Mouse (Mus musculus): ENCODE data around the gene Slc41a2. TPM values are rescaled to one million over a fixed set of nuclear protein-coding genes. Genes with fewer than 3 reads are reported as not detected.

Slc41a2 gene
- polyA plus RNA-seq, 3 experiments from 2014 or later: 0.21 to 0.25 TPM; not detected in 1

GRCm38 (mm10) chr10:83301687-83302086, 36.0 kb downstream of the Slc41a2 start:
- no peak for ATAC-seq

GRCm38 (mm10) chr10:83301054-83301453, 36.6 kb downstream of the Slc41a2 start:
- no peak for ATAC-seq

DNA sequence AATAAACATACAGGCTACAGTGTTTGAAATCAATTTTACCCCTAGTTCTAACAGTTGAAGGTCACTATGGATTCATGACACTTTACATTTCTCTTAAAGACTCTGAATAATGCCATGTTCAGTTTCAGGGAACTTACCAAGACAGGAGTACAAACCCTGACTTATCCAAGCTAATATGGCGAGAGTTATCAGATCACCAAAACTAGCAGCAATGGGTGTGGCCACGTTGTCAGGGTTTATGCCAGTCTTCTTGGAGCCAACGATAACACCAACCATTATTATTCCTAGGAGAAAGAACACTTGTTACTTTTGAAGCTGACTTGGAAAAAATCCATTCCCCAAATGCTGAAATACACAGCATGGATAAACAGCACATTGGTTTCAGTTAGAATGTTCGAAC, 40.7 kb downstream of the Slc41a2 start:
- ATAC-seq: no peak

DNA sequence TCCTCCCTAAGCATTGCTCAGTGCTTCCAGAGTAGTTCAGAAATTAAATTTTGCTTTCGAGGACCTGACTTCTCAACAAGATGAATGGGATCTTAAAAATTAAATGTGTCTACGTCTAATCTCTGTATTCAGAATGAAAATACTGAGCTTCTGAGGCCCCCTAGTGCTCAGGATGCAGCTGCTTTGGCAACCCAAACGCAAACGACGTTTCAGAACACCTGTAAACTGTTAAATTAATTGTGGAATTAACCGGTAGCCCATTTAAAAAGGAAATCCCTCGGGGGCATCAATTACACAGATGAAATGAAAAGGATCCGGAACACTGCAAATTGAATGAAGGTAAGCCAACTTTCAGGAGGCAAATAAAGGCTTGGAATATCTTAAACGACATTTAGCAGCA, 42.9 kb downstream of the Slc41a2 start:
- ATAC-seq: no peak

DNA sequence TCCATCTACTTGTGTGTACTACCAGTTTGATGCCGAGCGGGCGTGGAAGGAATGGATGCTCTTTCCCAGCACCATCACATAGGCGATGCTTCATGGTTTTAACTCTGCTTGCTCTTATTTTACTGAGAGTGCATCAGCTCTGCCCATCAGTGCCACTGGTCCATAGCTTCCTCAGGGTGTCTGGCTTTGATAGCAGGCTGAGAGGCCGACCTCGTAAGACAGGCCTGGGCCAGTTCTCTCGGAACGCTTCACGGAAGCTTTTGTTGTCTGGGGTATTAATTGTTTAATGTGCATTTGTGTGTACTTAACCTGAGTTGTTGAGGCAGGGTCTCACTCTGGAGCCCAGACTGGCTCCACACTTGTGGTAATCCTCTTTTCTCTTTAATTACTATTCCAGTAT, 44.3 kb downstream of the Slc41a2 start:
- ATAC-seq: no peak

- no peak for ATAC-seq
Measured at GRCm38 (mm10) chr10:83291731-83292130, 46.0 kb downstream of the Slc41a2 start.

GRCm38 (mm10) chr10:83287828-83288227, 49.9 kb downstream of the Slc41a2 start:
- ATAC-seq: no peak

DNA sequence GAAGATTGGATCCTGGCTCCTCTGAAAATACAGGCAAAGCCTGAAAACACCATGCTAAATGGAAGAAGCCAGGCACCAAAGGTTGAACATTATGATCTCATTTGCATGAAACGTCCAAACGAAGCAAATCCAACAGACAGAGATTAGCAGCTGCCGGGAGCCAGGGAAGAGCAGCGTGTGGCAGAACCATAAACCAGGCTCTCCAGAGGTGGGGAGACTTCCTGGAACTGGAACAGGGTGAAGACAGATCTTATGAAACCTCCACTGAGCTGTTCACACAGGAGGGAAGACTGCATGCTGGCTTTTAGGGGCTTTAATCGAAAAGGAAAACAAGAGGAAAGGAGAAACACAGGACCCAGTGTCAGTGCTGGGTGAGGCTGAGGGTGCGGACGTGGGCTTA, 51.3 kb downstream of the Slc41a2 start:
- ATAC-seq: no peak

- ATAC-seq: no peak
Measured at GRCm38 (mm10) chr10:83285724-83286256, 51.9 kb downstream of the Slc41a2 start.

DNA sequence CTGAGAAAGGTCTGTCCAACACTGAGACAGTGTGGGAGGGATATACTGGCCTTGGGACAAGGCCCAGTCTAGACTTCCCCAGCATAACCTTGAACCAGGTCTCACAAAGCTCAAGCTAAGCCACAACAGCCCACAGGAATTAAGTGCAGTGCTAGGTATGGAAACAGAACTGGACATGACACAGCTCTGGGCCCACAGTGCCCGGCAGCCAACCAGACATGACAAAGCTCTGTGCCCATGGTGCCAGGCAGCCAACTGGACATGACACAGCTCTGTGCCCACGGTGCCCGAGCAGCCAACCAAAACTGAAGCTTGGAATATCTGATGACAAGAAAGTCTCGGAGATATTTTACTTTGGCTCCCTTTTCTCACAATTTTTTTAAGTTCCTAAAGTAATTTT, 52.8 kb downstream of the Slc41a2 start:
- no peak for ATAC-seq

- no peak for ATAC-seq
Measured at GRCm38 (mm10) chr10:83266731-83267130, 71.0 kb downstream of the Slc41a2 start.

DNA sequence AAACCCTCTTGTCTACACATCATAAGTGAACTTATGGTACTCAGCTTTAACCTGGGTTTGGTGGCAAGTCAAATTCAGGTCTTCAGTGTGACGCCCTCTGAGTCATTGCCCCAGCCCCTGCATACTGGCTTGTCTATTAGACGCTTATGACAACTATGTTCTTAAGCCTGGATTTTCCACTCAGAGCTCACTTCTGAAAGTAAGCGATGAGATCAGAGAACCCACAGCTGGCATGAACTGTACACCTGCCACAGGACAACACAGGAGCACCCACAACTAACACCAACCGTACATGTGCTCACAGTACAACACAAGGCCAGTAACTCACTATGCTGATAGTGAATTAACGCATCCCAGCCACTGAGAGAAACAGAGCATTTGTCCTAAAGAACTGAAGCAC, 71.4 kb downstream of the Slc41a2 start:
- ATAC-seq: no peak

DNA sequence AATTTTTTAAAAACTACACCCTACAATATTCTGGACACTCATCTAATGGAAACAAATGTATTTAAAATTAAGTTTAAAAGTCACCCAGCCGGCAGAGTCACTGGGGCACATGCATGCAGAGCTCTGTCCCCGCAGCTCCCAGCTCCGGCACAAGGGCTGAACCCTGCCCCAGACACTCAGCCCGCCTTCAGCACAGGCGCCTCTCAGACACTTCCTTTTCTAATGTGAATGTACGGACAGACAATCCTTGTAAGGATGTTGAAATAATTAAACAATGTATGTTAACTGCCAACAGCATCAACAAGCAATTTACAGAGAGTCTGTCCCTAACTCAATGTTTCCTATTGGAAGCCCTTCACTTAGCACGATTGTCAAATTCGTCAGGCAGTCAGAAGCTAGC, 73.0 kb downstream of the Slc41a2 start:
- ATAC-seq: no peak

DNA sequence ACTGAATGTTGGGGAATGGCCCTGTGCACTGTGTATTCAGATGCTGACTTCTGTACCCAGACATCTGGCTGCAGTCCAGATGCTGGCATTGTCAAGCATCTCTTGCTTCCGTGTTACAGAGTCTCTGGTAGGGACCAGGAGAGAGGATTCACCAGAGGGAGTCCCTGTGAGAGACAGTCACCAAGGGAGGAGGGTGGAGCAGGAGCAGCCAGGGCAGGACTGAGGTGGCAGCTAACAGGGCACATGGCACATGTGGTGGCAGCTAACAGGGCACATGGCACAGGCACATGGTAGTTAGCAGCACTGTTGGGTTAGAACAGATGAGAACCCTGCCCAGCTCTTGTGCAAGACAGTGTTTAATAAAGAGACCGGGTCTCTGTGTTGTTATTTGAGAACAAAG, 73.6 kb downstream of the Slc41a2 start:
- ATAC-seq: no peak

DNA sequence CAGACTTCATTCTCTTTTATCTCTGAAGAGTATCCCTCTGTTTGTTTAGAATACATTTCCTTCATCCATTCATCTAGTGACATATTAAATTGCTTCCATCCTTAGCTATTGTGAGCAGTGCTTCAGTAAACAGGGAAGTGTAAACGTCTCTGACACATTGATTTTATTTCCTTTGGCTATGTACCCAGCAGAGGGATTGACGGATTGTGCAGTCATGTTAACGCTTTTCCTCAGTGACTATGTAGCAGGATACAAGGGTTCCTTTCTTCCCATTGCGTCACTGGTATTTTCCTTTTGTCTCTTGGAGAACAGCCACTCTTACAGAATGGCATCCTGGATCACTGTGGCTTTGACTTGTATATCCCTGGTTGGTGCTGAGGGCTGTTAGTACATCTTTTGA, 76.4 kb downstream of the Slc41a2 start:
- ATAC-seq: no peak

GRCm38 (mm10) chr10:83251377-83251776, 86.3 kb downstream of the Slc41a2 start:
- no peak for ATAC-seq

- ATAC-seq: no peak
Measured at GRCm38 (mm10) chr10:83248036-83248435, 89.6 kb downstream of the Slc41a2 start.

DNA sequence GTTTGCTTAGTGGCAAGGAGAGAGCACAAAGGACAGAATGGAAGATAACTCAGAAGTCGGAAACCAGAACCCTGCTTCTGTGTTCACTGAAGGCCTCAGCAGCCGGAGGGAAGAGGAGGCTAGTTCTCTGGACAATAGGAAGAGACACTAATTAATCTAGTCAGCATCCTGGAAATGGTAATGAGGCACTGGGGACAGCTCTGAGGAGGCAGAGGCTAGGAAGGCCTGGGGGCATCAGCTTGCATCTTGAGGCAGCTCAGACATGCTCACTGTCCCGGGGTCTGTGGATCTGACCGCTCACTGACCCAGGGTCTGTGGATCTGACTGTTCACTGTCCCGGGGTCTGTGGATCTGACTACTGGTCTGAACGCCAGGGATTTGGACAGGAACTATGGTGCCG, 92.0 kb downstream of the Slc41a2 start:
- no peak for ATAC-seq

DNA sequence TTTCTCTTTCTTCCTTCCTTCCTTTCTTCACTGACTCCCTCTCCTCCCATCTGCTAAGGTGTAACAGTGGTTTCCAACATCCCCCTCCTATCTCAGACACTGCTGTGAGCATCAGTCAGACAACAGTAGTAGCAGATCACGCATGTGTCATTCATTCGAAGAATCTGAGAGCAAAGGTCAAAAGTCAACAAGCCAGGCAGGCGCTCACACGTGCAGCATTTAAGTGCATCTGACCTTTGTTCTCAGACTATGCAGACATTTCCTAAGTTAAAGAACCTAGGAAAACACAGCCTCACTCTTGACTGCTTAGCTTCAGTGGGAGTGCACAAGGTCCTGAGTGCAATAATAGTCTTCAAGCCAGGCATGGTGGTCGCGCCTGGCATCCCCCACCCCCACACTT, 93.6 kb downstream of the Slc41a2 start:
- ATAC-seq: no peak

- no peak for ATAC-seq
Measured at GRCm38 (mm10) chr10:83242106-83242686, 95.5 kb downstream of the Slc41a2 start.

DNA sequence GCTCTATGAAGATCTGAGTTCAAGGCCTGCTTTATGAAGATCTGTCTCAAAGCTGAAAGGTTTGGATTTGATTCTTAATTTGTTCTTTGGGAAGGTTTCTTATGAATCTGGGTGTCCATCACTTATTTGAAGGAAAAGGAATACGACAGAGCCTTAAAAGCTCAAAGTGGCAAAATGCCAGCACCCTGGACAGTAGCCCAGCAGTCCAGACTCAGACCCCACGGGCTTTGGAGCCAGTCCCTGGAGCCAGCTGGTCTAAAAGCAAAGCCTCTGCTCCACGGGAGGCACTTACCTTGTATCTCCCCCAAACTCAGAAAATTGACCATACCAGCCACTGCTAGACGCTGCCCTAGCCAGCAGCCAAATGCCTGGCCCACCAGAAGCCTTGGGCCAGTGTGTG, 103.3 kb downstream of the Slc41a2 start:
- ATAC-seq: no peak

DNA sequence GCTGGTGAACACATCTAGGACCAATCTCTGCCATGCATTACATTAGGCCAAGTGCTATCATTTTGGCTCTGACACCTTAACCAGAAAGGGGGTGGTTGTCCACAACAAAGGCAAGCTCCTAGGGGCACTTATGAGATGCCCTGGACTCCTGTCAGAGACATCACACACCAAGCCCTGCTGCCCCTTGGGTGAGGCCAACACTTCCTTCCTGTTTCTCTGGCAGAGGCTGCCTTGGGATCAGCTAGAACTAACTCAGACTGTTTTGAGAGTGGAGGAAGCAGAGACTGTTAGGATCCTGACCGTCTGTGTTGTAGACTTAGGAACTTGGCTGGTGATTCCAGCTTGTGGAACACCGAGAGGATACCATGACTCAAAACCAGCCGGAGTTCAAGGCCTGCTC, 103.7 kb downstream of the Slc41a2 start:
- no peak for ATAC-seq

GRCm38 (mm10) chr10:83228626-83229025, 109.1 kb downstream of the Slc41a2 start:
- ATAC-seq: no peak

DNA sequence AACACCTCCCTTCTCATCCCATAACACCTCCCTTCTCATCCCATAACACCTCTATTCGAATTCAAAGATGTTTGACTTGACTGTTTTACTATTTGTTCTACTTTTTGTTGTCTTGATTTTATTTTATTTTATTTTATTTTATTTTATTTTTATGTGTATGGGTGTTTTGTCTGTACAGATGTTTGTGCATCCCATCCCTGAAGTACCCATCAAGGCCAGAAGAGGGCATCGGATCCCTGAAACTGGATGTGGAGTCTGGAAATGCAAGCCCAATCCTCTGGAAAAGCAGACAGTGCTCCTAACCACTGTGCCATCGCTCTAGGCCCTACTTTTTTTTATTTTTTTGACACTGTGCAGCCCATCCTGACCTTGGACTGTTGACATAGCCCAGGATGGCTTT, 112.7 kb downstream of the Slc41a2 start:
- ATAC-seq: no peak

DNA sequence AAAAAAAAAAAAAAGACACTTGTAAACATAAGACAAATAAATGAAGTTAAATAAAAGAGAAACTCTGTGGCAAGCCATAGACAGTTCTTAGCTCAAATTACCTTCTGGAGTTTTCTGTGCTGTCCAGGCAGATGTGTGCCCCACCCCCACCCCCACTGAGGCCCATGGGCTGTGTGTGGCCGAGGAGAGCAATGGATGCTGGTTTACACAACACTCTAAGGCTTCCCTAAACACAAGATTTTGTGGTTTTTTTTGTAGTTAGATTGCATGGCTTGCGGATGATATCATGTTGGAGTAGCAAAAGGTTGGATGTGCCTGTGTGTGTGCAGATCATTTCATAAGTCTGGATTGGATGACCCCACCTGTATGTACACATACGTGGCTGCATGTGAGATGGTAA, 116.8 kb downstream of the Slc41a2 start:
- no peak for ATAC-seq

All from inflammation-experienced regulatory T-cells, adult 6 months (primary cell).